Mouse (Mus musculus) liver, embryonic 11.5 days (tissue): ENCODE results near the gene Ifngr2. TPM values are rescaled to one million over a fixed set of nuclear protein-coding genes. Genes with fewer than 3 reads are reported as not detected.

Experiments
- ATAC-seq: fragments of 200-750 bp; cut with Nextera tagmentation; replicated peaks from 2 replicates; pipeline ENCODE4 v1.8.0; 2017; ENCODE audit warnings: moderate number of reproducible peaks, mild to moderate bottlenecking, moderate TSS enrichment, moderate library complexity; ENCODE audit not compliant: low FRiP score
- DNase-seq: peaks from one replicate; pipeline ENCODE4 v3.0.0-alpha.2; 2017; ENCODE audit warnings: low spot score
- H3K27ac ChIP-seq: fragments of 300-500 bp; sonication (generic); 2 replicates; pipeline ENCODE4 v1.5.1; 2014; ENCODE audit warnings: mild to moderate bottlenecking, low read depth, low read length, control low read depth
- H3K27me3 ChIP-seq: fragments of 300-500 bp; sonication (generic); replicated peaks from 2 replicates; pipeline ENCODE4 v1.6.1; 2014; ENCODE audit warnings: low read length, mixed read lengths; ENCODE audit not compliant: control insufficient read depth, insufficient read depth
- H3K36me3 ChIP-seq: fragments of 300-500 bp; sonication (generic); 2 replicates; pipeline ENCODE4 v1.6.1; 2014; ENCODE audit warnings: mild to moderate bottlenecking, low read length, moderate library complexity, mixed read lengths; ENCODE audit not compliant: control insufficient read depth, insufficient read depth
- H3K4me1 ChIP-seq: fragments of 300-500 bp; sonication (generic); replicated peaks from 2 replicates; pipeline ENCODE4 v1.6.1; 2014; ENCODE audit warnings: low read length, mixed read lengths; ENCODE audit not compliant: control insufficient read depth, insufficient read depth
- H3K4me2 ChIP-seq: fragments of 300-500 bp; sonication (generic); 2 replicates; pipeline ENCODE4 v1.6.1; 2014; ENCODE audit warnings: mild to moderate bottlenecking, control low read depth, moderate library complexity
- H3K4me3 ChIP-seq: fragments of 300-500 bp; sonication (generic); 2 replicates; pipeline ENCODE4 v1.5.1; 2014; ENCODE audit warnings: low read depth, low read length, control low read depth
- H3K9ac ChIP-seq: fragments of 300-500 bp; sonication (generic); 2 replicates; pipeline ENCODE4 v1.6.1; 2014; ENCODE audit warnings: low read depth, low read length, control low read depth
- H3K9me3 ChIP-seq: fragments of 300-500 bp; sonication (generic); 2 replicates; pipeline ENCODE4 v1.6.1; 2016; ENCODE audit warnings: low read length, inconsistent platforms, mixed read lengths; ENCODE audit not compliant: control insufficient read depth
- WGBS: fragments of 180-500 bp; shearing (Covaris S2); extraction: QIAGEN DNeasy Blood & Tissue Kit; methylation state at CpG from one replicate; pipeline ENCODE4 v1.1.7; 2014; 5-methylcytosine and 5-hydroxymethylcytosine counted together
- polyA plus RNA-seq: library from polyadenylated mRNA; unstranded; fragments of >200 nt; fragmentation: Nextera tagmentation; extraction: Ambion mirVana; gene quantifications from 2 replicates; pipeline ENCODE4 v1.2.1, GENCODE M21; 2014

Ifngr2 gene
- polyA plus RNA-seq, 1 experiment from 2014 or later = 28.7 TPM

GRCm38 (mm10) chr16:91532429-91532828, 14.4 kb upstream of the Ifngr2 start:
- H3K27me3 ChIP-seq = no peaks in the 10 kb centered on the region
- H3K4me2 ChIP-seq = no peak overlapping the region
- ATAC-seq = no peak
- no peak for DNase-seq
- H3K27ac ChIP-seq = no peak overlapping the region
- no peak overlapping the region for H3K9ac ChIP-seq
- H3K9me3 ChIP-seq = no peaks in the 10 kb centered on the region
- 37% methylated on average over 2 of the region's 2 CpGs for WGBS
- no peak overlapping the region for H3K4me3 ChIP-seq
- peaks cover 16% of the 10 kb centered on the region for H3K4me1 ChIP-seq
- no peaks in the 10 kb centered on the region for H3K36me3 ChIP-seq

DNA sequence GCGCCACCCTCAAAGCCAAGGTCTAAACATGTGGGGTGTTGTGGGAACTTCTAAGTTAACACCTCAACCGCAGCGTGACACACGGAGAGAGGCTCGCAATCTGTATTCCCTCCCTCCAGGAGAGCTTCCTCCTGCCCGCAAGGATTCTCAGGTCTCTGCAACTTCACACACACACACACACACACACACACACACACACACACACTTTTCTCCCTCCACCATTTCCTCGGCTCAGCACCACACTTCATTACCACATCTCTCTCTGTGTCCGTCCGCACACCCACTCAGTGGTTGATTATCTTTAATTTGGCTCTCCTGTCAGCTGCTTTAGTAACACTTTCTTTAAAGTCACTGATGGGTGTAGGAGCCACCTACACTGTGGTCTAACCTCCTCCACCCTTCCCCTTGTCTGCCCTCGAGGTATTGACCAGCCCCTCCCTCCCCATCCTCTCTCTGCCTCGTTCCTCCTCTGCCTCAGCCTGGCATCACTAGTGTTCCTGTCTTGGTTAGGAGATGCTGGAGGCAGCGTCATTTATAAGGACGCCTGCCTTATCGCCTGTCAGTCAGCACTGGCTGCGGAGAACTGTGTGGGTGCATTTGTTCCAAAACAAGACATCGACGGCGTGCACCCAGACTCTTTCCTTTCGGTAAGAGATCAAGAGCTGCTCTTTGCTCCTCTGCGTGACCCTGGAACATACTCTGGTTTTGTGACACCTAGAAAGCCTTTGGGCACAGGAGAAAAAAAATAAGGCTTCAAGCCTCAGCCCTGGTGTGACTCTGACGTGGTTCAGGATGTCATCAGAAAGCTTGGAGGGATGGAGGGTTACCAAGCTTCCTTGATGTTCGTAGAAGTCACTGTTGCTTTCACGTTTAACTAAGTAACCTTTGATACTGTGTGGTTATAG, 13.5 kb upstream of the Ifngr2 start:
- H3K27ac ChIP-seq = no peak overlapping the region
- no peaks in the 10 kb centered on the region for H3K27me3 ChIP-seq
- DNase-seq (no peak), ATAC-seq (no peak; the same call in 1 of the 2 replicates)
- H3K9me3 ChIP-seq = no peaks in the 10 kb centered on the region
- H3K4me1 ChIP-seq = peaks cover 21% of the 10 kb centered on the region
- H3K4me3 ChIP-seq = no peak overlapping the region
- 42% methylated on average over 23 of the region's 23 CpGs for WGBS
- H3K36me3 ChIP-seq = no peaks in the 10 kb centered on the region
- no peak overlapping the region for H3K9ac ChIP-seq
- H3K4me2 ChIP-seq = no peak overlapping the region

- peaks cover 22% of the 10 kb centered on the region for H3K4me1 ChIP-seq
- H3K9ac ChIP-seq = no peak overlapping the region
- H3K4me3 ChIP-seq = no peak overlapping the region
- WGBS = 48% methylated on average over 13 of the region's 13 CpGs
- ATAC-seq (peak; percentile 80), DNase-seq (peak; percentile 91)
- no peak overlapping the region for H3K27ac ChIP-seq
- H3K36me3 ChIP-seq = no peaks in the 10 kb centered on the region
- no peaks in the 10 kb centered on the region for H3K27me3 ChIP-seq
- H3K4me2 ChIP-seq = no peak overlapping the region
- no peaks in the 10 kb centered on the region for H3K9me3 ChIP-seq
Observed at GRCm38 (mm10) chr16:91534477-91534876, 12.4 kb upstream of the Ifngr2 start.

DNA sequence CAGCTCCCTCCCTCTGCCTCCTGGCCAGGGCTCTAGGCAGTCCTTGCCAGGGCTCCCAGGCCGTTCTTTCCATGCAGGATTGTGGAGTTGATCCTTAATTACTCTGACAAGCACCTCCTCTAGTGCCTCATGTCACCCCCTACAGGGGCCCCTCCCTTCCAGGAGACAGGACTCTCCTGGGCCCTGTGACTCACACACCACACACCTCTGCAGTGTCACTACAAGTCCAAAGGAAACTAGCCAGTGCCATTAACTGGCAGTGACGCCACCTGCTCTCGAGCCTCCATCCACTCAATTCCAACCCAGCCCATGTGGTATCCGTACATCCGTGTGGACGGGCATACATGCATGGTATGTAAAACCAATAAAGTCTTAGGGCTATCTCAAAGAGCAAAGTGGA, 12.0 kb upstream of the Ifngr2 start:
- H3K4me1 ChIP-seq = peaks cover 22% of the 10 kb centered on the region
- H3K4me3 ChIP-seq = no peak overlapping the region
- no peaks in the 10 kb centered on the region for H3K9me3 ChIP-seq
- no peak for DNase-seq
- H3K36me3 ChIP-seq = no peaks in the 10 kb centered on the region
- no peaks in the 10 kb centered on the region for H3K27me3 ChIP-seq
- no peak overlapping the region for H3K4me2 ChIP-seq
- WGBS = 85% methylated on average over 6 of the region's 6 CpGs
- no peak overlapping the region for H3K27ac ChIP-seq
- ATAC-seq = no peak
- no peak overlapping the region for H3K9ac ChIP-seq

DNA sequence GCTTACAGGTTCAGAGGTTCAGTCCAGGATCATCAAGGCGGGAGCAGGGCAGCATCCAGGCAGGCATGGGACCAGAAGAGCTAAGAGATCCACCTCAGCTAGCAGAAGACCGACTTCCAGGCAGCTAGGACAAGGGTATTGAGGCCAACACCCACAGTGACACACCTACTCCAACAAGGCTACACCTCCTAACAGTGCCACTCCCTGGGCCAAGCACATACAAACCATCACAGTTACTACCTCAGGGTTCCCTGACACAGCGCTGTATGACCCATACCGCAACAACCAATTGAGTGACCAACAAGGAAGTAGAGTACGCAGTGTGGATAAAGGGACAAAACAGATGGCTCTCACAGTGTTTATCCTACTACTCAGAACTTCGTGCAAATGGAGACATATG, 10.5 kb upstream of the Ifngr2 start:
- no peaks in the 10 kb centered on the region for H3K9me3 ChIP-seq
- no peak overlapping the region for H3K4me2 ChIP-seq
- WGBS = 83% methylated on average over 6 of the region's 6 CpGs
- H3K9ac ChIP-seq = no peak overlapping the region
- ATAC-seq (no peak), DNase-seq (no peak)
- H3K27ac ChIP-seq = no peak overlapping the region
- no peaks in the 10 kb centered on the region for H3K27me3 ChIP-seq
- H3K4me3 ChIP-seq = no peak overlapping the region
- H3K36me3 ChIP-seq = no peaks in the 10 kb centered on the region
- peaks cover 24% of the 10 kb centered on the region for H3K4me1 ChIP-seq

DNA sequence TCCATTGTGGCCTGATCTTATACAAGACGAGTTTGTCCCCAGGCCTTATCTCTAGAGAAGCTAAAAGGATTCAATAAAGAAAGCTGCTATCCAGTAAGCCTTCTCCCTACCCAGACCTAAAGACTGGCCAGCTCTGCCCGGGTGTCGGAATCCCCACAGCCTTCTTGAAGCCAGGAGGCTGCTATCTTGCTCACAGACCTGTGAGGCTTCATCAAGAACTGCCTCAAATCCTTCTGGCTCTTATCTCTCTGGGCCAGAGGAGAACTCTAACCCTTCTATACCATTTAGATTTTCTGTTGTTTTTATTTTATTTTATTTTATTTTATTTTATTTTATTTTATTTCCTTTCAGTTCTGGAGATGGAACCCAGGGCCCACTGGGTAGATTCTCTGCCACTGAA, 9.8 kb upstream of the Ifngr2 start:
- H3K27me3 ChIP-seq = no peaks in the 10 kb centered on the region
- no peak overlapping the region for H3K27ac ChIP-seq
- H3K9me3 ChIP-seq = no peaks in the 10 kb centered on the region
- no peak overlapping the region for H3K4me2 ChIP-seq
- H3K4me3 ChIP-seq = no peak overlapping the region
- no peak for DNase-seq
- peak; percentile 72 for ATAC-seq
- H3K4me1 ChIP-seq = peaks cover 31% of the 10 kb centered on the region
- no peaks in the 10 kb centered on the region for H3K36me3 ChIP-seq
- H3K9ac ChIP-seq = no peak overlapping the region
- 26% methylated on average over 3 of the region's 3 CpGs for WGBS

- no peaks in the 10 kb centered on the region for H3K9me3 ChIP-seq
- H3K27me3 ChIP-seq = no peaks in the 10 kb centered on the region
- H3K4me2 ChIP-seq = no peak overlapping the region; the same call in 1 of the 2 replicates
- H3K4me1 ChIP-seq = peaks cover 30% of the 10 kb centered on the region
- H3K27ac ChIP-seq = 0 out of 2 replicates have a peak overlapping the region, but pooled peaks have one; percentile 13
- no peaks in the 10 kb centered on the region for H3K36me3 ChIP-seq
- H3K4me3 ChIP-seq = no peak overlapping the region
- H3K9ac ChIP-seq = no peak overlapping the region
- whole genome bisulfite sequencing = 53% methylated on average over 6 of the region's 6 CpGs
- ATAC-seq (no peak), DNase-seq (no peak)
Observed at GRCm38 (mm10) chr16:91538051-91538450, 8.8 kb upstream of the Ifngr2 start.

- Histone ChIP-seq H3K27ac (0 out of 2 replicates have a peak overlapping the region, but pooled peaks have one; percentile 13), H3K27me3 (no peaks in the 10 kb centered on the region), H3K9ac (no peak overlapping the region), H3K9me3 (no peaks in the 10 kb centered on the region), H3K4me3 (no peak overlapping the region), H3K36me3 (no peaks in the 10 kb centered on the region), H3K4me2 (no peak overlapping the region; the same call in 1 of the 2 replicates), H3K4me1 (peaks cover 31% of the 10 kb centered on the region)
- no peak for DNase-seq
- 64% methylated on average over 9 of the region's 9 CpGs for WGBS
- no peak for ATAC-seq
Observed at GRCm38 (mm10) chr16:91538513-91538912, 8.4 kb upstream of the Ifngr2 start.
